Mouse (Mus musculus) bone marrow, adult 2 months (tissue): Measurements from ENCODE around the gene Cpa4.

Experiments used
- CTCF ChIP-seq: fragments of 200-500 bp; IDR thresholded peaks from 2 replicates; pipeline ENCODE4 v1.5.1; 2011; ENCODE audit warnings: low read length, control low read depth; ENCODE audit not compliant: control insufficient read depth, insufficient read depth
- POLR2A ChIP-seq: fragments of 200-500 bp; IDR thresholded peaks from 2 replicates; pipeline ENCODE4 v1.6.1; 2011; ENCODE audit warnings: low read depth, mild to moderate bottlenecking, control low read depth, low read length, borderline replicate concordance; ENCODE audit not compliant: control insufficient read depth

DNA sequence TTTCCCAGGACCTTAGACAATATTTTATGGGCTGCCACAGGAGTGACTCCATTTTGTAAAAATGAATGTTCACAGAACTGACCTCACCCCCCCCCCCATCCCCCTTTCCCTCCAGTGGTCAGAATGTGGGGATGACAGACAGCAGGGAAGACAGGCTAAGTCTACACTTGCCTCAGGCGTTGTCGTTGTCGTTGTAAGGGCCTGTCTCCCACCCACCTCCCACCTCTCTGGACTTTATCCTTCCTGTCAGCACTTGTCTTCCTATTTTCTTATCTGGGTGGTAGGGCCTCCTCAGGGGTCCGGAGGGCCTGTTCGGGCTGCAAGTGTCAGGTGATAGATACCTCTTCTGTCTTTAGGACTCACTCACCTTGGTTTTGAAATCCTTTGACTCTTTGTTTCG, 25.9 kb upstream of the Cpa4 start:
- TF ChIP-seq POLR2A (no peak), CTCF (no peak)
